Mouse (Mus musculus) retina, embryonic 14.5 days (tissue): Measurements from ENCODE around the gene Adcy1.

Experiments used
- DNase-seq: peaks from one replicate; pipeline ENCODE4 v3.0.0-alpha.2; 2015; ENCODE audit warnings: low spot score

Gene Adcy1

DNA sequence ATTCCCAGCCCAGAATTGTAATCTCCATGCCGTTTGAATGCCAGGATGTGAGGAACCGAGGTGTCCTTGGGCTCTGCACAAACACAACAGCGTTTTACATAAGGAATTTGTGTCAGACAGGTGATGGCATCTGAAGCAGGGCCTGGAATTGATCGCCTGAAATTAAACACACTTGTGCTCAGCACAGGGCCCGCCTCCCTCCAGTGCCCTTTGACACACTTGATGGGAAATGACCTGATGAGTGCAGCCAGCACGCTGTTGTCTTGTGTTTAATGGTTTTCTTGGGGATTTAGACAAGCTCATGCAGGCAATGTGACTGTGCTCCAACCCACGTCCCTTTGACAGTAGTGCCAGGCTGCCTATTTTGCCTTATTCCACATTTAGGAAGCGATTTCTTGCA is 124.2 kb downstream of the Adcy1 start:
- no peak for DNase-seq

GRCm38 (mm10) chr11:7188469-7188868 is 125.2 kb downstream of the Adcy1 start, which contains the start of gene Gm11985:
Gene Gm11985 (minus strand): TSS chr11:7188569.
- DNase-seq: no peak

DNA sequence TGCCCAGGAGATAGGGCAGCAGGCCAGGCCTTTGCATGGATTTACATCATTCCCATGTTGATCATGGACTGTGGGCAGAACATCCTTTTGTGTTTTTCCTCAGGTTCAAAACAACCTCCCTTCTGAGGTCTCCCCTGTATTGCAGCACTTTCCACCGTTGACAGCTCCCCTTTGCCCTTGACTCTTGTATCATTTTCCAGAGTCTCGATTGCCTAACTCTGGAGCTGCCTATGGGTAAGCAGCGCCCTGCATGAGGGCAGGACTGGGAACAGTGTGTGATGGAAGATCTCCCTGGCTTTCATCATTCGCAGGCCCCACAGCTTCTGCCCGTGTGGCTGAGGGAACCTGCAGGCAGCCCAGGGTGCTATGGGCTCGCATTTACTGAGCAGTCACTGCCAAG is 129.4 kb downstream of the Adcy1 start:
- no peak for DNase-seq

- no peak for DNase-seq
Measured at GRCm38 (mm10) chr11:7193134-7193533, 129.8 kb downstream of the Adcy1 start.

GRCm38 (mm10) chr11:7194432-7195311 is 131.4 kb downstream of the Adcy1 start:
- DNase-seq: no peak

- DNase-seq: no peak
Measured at GRCm38 (mm10) chr11:7195312-7195685, 132.0 kb downstream of the Adcy1 start.

- no peak for DNase-seq
Measured at GRCm38 (mm10) chr11:7197491-7197941, 134.2 kb downstream of the Adcy1 start, which contains the start of gene Igfbp1. Gene Igfbp1 (plus strand): TSS chr11:7197782.

DNA sequence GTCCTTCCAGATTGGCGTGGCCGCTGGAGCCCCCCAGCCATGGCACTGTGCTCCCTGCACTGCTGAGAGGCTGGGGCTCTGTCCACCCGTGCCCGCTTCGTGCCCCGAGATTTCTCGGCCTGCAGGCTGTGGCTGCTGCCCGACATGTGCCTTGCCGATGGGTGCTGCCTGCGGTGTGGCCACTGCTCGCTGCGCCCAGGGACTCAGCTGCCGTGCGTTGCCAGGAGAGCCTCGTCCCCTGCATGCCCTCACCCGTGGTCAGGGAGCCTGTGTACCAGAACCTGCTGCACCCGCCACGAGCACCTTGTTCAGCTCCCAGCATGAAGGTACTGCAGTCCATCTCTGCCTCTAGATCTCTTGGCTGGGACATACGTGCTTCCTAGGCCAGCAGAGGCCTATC is 134.7 kb downstream of the Adcy1 start:
- DNase-seq: no peak

- no peak for DNase-seq
Measured at GRCm38 (mm10) chr11:7198481-7199256, 135.4 kb downstream of the Adcy1 start.

- peak; percentile 82 for DNase-seq
Measured at GRCm38 (mm10) chr11:7199736-7200392, 136.6 kb downstream of the Adcy1 start.

GRCm38 (mm10) chr11:7200393-7200783 is 137.1 kb downstream of the Adcy1 start:
- DNase-seq: no peak

GRCm38 (mm10) chr11:7202206-7202605 is 138.9 kb downstream of the Adcy1 start:
- no peak for DNase-seq

- no peak for DNase-seq
Measured at GRCm38 (mm10) chr11:7203846-7204245, 140.6 kb downstream of the Adcy1 start.

DNA sequence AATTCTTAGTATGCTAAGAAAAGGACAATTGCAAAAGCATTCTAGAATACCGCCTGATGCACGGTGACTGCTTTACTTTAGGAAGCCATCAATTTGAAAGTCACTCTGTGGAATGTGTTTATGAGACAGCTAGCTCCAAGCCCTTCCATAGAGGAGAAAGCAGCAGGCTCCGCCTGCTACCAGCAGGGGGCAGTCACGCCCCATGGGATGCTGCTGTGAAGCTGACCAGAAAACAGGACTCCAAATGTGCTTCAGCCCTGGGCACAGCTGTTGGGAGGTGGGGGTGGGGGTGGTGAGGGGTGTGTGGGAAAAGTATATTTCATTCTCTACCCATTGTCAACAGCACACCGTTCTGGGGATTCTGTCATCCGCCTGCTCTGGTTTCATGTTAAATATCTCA is 147.1 kb downstream of the Adcy1 start:
- DNase-seq: peak; percentile 87

DNA sequence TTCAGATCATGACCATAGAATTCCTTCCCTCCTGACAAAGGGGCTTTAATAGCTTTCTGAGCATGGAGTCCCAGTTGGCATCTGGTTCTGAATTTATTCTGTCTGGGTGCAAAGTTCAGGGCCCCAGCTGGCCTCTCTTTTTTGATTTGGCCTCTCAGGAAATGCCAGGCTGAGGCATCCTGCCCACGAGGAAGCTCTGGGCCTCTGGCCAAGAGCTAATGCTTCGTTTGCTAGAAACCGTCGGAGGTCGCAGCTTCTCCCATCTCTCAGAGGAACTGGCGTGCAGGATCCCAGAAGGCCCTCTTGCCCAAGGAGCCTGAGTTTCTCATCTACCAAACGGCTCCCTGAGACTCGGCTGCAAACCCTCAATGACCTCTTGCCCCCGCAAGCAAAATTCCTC is 147.9 kb downstream of the Adcy1 start:
- DNase-seq: no peak

GRCm38 (mm10) chr11:7212126-7212798 is 149.0 kb downstream of the Adcy1 start:
- DNase-seq: no peak

DNA sequence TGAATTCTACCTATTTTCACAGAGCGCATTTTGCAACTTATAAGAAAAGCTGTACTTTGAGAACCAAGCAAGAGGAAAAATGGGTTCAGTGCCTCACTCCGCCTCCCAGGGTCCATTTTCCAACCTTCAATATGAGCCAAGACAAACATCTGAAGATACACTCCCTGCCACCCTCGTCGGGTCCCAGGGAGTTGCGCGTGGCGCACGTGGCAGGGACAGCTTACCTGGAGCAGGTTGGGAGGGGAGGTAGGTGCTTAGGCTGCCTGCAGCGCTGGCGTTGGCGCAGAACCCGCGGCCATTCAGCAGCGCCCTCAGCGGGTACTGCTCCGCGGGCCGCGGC is 149.8 kb downstream of the Adcy1 start:
- DNase-seq: peak; percentile 11

GRCm38 (mm10) chr11:7213501-7214341 is 150.4 kb downstream of the Adcy1 start, which contains the start of gene Igfbp3:
Gene Igfbp3 (minus strand): TSS chr11:7213923.
- peak; percentile 68 for DNase-seq

GRCm38 (mm10) chr11:7214342-7214660 is 151.0 kb downstream of the Adcy1 start:
- no peak for DNase-seq

GRCm38 (mm10) chr11:7214761-7215160 is 151.5 kb downstream of the Adcy1 start:
- DNase-seq: peak; percentile 79

- peak; percentile 72 for DNase-seq
Measured at GRCm38 (mm10) chr11:7215703-7216102, 152.4 kb downstream of the Adcy1 start.
